Mouse (Mus musculus) left cerebral cortex, postnatal 10 days (tissue): ENCODE measurements around the gene Tsen2. TPM values are rescaled to one million over a fixed set of nuclear protein-coding genes. Genes with fewer than 3 reads are reported as not detected.

ENCODE experiments used
- DNase-seq, 2 experiments: peaks; one replicate each; pipeline ENCODE4 v3.0.0; 2021 to 2022; ENCODE audit warnings: low spot score in 2 of 2, mixed read lengths in 1 of 2; ENCODE audit errors: extremely low spot score in 1 of 2
- intact Hi-C: fragments of 180-260 bp; cut with DNase I; formaldehyde crosslinking; loops from one replicate; pipeline ENCODE4 v1.15.1; 2025
- total RNA-seq, 2 experiments: library from RNA; stranded (reverse); gene quantifications; 2 replicates each; pipeline ENCODE4 v1.2.3; 2021

Gene Tsen2
- total RNA-seq, 2 experiments from 2014 or later, result 27.7 to 28.1 TPM

DNA sequence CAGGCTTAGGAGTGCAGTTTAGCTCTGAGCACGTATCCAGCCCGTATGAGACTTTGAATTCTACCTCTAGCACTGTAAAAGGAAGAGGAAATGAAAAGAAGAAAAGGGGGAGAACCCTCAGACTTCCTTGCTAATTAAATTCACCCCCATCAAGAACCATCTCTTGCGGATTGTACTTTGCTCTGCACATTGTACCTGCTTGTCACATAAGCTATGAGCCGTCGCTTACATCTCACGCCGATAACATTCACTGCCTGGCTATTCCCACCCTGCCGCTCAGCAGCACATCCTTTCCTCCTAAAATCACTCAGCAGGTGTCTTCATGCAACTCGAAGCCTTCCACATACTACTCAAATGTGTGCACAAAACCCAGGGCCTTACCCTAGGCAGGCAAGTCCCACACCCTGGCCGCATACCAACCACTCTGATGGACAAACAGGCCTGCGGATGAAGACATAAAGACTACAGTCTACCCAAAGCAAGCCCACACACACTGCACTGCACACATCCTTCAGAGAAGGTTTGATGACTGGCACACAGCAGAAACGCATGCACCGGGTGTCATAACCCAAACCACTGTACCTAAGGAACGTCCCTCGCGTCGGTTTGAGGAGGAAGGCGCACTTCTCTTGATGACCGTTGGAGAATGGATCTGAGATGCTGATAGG, 47.4 kb downstream of the Tsen2 start:
- intact Hi-C loops, result no loop called here
- no peak for DNase-seq

DNA sequence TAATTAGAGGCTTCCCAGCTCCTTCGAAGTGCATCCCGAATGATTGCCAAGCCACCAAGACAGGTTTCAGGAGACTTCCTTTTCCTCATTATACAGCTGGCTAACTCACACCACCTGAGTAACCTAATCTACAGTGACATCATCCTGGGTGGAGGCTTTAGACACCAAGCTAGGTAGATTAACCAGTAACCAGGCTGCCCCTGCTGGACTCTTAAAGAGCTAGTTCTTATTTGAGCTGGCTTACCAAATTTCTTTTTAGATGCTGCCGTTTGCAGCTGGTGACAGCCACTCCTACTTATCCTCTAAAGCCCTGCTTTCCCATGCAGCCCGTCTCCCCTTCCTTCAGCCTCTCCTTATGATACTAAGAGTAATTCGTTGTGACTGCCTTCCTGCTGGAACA, 48.0 kb downstream of the Tsen2 start, which contains the start of gene Mkrn2os:
Gene Mkrn2os, minus strand, starts transcription at position 119 of the 400 bp plus-strand sequence.
- no peak for DNase-seq
- intact Hi-C loops, result no loop called here

DNA sequence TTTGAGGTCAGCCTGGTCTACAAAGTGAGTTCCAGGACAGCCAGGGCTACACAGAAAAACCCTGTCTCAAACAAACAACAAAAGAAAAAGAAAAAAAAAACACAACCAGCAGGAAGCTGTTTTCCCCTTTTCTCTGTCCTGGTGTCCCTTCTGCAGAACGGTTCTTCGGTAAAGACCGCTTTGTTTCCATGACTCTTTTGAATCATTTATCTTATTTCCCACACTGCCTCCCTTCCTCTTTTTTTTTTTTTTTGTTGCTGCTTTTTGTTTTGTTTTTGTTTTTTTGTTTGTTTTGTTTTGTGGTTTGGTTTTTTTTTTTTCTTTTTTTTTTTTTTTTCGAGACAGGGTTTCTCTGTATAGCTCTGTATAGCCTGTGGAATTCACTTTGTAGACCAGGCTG, 48.8 kb downstream of the Tsen2 start:
- intact Hi-C loops, result no loop called here
- DNase-seq, result no peak

DNA sequence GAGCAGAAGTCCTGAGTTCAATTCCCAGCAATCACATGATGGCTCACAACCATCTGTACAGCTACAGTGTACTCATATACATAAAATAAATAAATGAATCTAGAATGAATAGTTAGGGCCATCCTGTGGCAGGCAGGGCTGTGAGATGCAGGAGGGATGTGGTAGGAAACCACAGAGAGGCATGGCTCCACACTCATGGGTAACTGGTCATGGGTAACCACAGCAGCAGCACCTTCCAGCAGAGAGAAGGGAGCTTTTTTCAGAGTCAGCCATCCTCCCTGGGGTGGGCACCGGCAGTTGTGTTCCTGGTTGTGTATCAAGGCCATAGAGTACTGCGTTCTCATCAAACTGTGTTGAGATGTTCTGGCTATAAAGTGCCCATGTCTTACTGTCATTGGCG, 50.0 kb downstream of the Tsen2 start:
- no peak for DNase-seq
- intact Hi-C loops, result no loop called here

DNA sequence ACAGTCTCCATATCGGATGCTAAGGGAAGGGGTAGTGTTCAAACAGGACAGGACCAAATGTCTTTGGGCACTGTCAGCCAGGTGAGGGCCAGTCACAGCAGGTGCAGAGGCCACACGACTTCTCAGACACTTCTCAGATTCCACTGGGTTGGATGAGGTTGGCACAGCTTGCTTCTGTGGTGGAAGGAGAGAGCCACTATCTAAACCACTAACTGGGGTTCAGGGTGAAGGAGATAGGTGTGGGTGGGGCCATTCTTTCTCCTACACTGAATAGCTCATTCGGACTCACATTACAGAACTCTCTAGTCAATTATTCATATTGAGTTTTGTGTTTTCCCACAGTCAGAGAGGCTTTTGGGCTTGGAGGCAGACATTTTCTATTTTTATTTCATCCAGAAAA, 51.2 kb downstream of the Tsen2 start:
- DNase-seq, result no peak
- intact Hi-C loops, result no loop called here

DNA sequence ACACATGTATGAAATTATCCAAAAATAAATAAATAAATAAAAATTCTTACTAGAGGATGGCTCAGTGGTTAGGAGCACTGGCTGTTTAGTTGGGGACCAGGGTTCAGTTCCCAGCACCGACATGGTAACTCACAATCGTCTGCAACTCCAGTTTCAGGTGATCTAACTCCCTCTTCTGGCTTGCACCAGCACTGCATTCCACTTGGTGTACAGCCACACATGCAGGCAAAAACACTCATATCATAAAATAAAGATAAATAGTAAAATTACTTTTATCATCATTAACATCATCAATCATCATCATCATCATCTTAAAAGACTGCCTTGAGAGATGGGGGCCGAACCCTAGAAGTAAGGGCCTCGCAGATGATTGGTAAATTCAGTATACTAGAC, 56.9 kb downstream of the Tsen2 start:
- DNase-seq, result no peak
- intact Hi-C loops, result loop anchor here (5.0 kb wide), 1 partner anchor 76 kb away; the partner anchor contains the start of gene Raf1

DNA sequence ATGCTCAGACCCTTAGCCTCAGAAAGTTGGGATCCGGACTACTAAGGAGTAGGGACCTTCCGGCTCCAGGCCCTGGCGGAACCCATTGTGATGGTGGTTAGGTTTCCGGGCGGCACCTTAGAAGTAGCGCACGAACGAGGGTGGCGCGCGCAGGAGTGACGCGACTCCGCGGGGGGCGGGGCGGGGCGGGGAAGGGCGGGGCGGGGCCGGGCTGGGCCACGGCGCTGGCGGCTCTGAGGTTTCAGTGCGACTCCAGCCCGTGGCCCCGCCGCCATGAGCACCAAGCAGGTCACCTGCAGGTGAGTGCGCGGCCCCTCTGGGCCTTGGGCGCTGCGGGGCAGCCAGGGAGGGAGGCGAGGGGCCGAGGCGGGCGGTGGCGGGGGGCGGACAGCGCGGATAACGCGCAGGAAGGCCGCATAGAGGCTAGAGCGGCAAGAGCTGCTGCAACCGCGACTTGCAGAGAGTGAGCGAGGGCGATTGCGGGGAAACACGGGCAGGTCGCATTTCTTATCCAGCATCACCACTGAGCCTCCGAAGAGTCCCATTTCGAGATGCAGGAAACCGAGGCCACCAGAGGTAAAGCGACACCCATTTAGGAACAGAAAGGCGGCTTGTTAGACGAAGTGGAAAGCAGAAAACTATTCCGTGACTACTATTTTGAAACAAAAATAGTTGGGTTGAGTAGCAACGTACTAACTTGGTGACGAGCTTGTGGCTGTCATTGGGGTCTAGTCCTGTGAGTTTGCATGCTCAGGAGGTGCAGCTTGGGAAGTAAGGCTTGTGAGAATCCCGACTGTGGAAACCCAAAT, 57.5 kb downstream of the Tsen2 start, which contains the start of gene Mkrn2:
Gene Mkrn2, plus strand, starts transcription at position 188 of the 809 bp plus-strand sequence.
- intact Hi-C loops, result loop anchor here (5.0 kb wide), 1 partner anchor 75 kb away; the partner anchor contains the start of gene Raf1
- DNase-seq, result peak; percentile 80 to 90

DNA sequence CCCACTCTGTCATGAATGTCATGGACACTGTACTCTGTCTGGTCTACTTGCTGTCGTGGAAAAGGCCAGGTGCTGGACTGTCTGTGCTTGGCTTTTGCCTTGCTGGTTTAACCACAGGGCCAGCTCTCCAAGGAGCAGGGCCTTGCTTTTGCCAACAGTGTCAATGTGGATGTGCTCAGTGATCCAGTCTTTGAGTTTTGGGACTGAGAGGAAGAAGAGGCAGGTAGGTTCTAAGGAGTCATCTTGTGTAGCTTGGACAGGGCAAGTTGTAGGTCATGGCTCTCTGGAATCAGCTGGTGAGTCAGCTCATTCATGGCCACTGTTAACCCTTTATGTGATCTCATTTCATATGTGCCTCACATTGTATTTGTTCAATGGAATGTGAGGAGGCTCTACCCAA, 62.0 kb downstream of the Tsen2 start:
- DNase-seq, result no peak
- intact Hi-C loops, result no loop called here

DNA sequence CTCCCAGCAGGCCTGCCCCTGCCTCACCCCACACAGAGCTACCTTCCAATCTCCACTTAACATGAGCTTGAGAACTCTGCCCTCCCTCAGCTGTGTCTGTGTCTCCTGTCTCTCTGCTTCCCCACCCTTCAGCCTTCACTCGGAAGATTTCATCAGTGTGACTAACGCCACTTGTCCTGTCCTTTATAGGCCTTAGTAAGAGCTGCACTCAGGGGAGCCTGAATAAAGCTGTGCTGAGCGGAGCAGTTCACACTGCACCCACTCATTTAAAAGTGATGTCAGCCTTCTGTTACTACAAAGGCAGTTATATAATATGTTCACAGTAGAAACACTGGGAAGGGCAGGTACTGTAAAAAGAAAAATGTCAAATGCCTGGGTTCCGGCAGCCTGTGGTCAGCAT, 63.0 kb downstream of the Tsen2 start:
- no peak for DNase-seq
- intact Hi-C loops, result no loop called here

DNA sequence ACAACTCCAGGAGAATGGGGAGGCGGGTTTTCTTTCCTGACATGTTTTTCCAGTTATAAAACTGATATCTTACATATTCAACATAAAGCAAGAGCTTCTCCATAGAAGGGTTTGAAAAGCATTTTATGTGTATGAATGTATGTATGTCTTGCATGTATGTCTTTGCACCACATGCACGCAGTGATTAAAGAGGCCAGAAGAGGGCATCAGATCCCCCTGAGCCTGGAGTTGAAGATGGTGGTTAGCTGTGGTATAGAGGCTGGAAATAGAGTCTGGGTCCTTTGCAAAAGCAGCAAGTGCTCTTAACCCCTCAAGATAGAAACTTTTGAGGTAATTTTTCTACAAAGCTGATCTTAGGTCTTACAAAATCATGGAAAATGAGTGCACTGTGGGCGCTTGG, 64.7 kb downstream of the Tsen2 start:
- intact Hi-C loops, result no loop called here
- DNase-seq, result no peak

DNA sequence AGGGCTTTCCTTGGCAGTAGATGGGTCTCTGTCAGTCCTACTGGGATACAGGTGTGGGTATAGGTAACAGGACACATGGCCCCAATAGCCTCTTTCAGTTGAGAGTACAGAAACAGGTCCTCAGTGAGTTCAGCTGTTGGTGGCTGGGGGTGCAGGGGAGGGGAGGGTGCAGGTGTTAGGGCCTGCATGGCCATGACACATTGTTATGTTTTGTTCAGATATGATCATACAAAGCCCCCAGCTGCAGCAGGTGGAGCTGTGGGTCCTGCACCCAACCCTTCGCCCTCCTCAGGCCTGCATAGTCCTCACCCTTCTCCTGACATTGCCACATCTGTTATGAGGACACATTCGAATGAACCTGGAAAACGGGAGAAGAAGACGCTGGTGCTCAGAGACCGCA, 65.8 kb downstream of the Tsen2 start:
- no peak for DNase-seq
- intact Hi-C loops, result no loop called here

DNA sequence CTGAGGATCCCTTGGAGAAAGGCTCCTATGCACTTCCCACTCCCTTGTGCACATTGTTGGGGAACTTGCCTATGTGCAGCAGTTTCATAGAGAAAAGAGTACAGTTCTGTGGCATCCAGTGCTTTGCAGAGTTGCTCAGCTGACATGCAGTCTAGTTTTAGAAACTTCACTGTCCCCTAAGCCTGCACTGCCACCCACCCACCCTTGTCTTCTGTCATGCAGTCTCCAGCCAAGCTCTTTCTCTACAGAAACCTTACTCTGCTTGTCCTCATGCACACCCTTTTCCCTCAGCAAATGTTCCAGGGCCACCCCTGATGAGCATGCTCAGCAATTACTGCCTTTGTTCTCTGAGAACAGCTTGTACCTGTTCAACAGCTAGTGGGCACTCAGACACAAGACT, 69.3 kb downstream of the Tsen2 start:
- intact Hi-C loops, result no loop called here
- DNase-seq, result no peak

DNA sequence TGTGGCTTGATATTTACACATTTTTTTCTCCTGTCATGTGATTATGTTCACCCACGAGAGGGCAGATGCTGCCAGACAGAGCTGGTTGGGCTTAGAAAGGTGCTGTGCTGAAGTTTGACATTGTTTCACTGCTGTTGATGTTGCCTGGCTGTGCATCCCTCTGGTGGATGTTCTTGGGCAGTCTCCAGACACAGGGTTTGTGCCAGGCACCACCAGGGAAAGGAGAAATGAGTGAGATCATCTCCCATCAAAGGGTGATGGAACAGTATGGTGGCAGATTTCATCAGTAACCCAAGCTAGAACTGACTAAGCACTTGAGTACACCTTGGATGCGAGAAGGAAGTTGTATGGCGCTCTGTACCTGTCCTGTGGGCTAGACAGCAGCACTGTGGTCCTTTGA, 71.5 kb downstream of the Tsen2 start:
- intact Hi-C loops, result no loop called here
- DNase-seq, result no peak

DNA sequence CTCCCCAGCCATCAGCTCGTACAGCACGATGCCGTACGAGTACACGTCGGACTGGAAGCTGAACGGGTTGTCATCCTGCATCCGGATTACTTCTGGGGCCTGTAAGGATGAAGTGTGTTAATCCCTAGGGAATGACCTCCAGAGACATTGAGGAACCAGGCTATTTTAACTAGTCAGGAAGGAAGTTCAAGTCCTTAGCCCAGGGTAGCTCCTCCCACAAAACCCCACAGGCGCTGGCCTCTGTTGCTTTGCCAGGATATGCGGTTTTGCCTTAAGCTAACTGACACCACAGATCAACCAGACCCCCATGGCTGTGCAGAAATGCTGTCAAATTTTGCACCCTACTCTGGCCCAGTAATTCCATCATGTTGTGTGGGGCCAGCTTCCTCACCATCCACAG, 75.4 kb downstream of the Tsen2 start:
- intact Hi-C loops, result no loop called here

DNA sequence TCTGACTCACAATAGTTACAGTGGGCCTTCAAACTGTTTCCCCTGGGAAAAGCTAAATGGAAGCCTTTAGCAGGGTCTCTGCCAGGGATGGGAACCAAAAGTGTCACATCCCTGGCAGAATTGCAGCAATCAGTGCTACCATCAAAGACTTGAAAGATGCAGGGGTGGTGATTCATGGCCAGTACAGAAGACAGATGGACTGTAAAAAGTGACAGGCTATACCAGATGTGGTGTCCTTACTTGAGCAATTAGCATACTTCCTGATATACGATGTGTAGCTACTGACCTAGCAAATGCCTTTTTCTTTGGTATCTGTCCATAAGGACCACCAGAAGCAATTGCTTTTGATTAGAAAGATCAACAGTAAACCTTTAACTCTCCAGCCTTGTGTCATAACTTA, 76.5 kb downstream of the Tsen2 start:
- DNase-seq, result no peak
- intact Hi-C loops, result no loop called here

More for the DNA sequence above, 75.4 kb downstream of the Tsen2 start:
- no peak for DNase-seq

DNA sequence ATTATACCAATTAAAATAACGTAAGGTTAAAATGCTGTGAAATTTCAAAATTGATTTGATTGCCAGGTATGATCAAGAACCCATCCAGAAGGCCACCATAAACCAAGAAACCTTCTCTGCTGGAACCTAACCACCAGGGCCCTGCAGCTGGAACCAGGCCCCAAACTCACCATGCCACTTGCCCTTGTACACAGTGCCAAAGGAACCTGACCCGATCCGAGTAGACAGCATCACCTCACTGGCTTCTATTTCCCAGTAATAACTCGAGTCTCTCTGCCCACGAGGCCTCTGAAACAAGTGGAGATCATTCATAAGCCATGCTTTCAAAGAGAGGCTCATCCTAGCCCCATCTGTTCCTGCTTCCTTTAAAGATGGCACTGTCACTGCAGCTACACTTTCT, 81.7 kb downstream of the Tsen2 start:
- intact Hi-C loops, result no loop called here
- no peak for DNase-seq

Other genes starting within 250 kb of the Tsen2 start
- 1 to 10 TPM; 2.8 to 3.7 TPM for gene Pparg, start 183.7 kb upstream of the Tsen2 start, total RNA-seq
- not detected for gene Mkrn2os, start 47.9 kb downstream of the Tsen2 start, total RNA-seq
- 10 to 100 TPM; 36.0 to 39.5 TPM for gene Mkrn2, start 57.2 kb downstream of the Tsen2 start, total RNA-seq
- 100 to 1,000 TPM; 121 to 132 TPM for gene Raf1, start 132.0 kb downstream of the Tsen2 start, total RNA-seq
- 1 to 10 TPM; 1.4 to 1.6 TPM for gene Tmem40, start 217.7 kb downstream of the Tsen2 start, total RNA-seq
- 1 to 10 TPM; 2.7 to 3.7 TPM for gene Cand2, start 229.9 kb downstream of the Tsen2 start, total RNA-seq